Mouse (Mus musculus): ENCODE data around the gene Nab1. TPM values are rescaled to one million over a fixed set of nuclear protein-coding genes. Genes with fewer than 3 reads are reported as not detected.

Nab1 gene
- polyA plus RNA-seq, 1 experiment from 2014 or later = 18.8 TPM

- Histone ChIP-seq H3K36me3 (ENCODE audit: control insufficient read depth, insufficient read depth, low read length) (no peaks in the 10 kb centered on the region), H3K9ac (ENCODE audit: low read depth, low read length) (peak overlapping the region; percentile 87; the same call in 1 of the 2 replicates), H3K4me3 (ENCODE audit: low read length) (peak overlapping the region; percentile 80), H3K9me3 (ENCODE audit: control insufficient read depth, low read length) (no peaks in the 10 kb centered on the region), H3K4me2 (replicated peaks; ENCODE audit: low read depth, low read length) (peak overlapping the region; percentile 84), H3K27me3 (ENCODE audit: control insufficient read depth, insufficient read depth, low read length) (no peaks in the 10 kb centered on the region), H3K27ac (ENCODE audit: low read depth, low read length) (no peak overlapping the region), H3K4me1 (ENCODE audit: control insufficient read depth, insufficient read depth, low read length) (no peaks in the 10 kb centered on the region)
- no peak for ATAC-seq (ENCODE audit: low FRiP score, low TSS enrichment)
- WGBS = 15% methylated on average over 6 of the region's 6 CpGs
These were observed 1.6 kb downstream of the Nab1 start for GRCm38 (mm10) chr1:52498786-52499450.

- 71% methylated on average over 7 of the region's 7 CpGs for WGBS
- H3K9me3 ChIP-seq (ENCODE audit: control insufficient read depth, low read length) = no peaks in the 10 kb centered on the region
- H3K36me3 ChIP-seq (ENCODE audit: control insufficient read depth, insufficient read depth, low read length) = no peaks in the 10 kb centered on the region; the same call in 1 of the 2 replicates
- ATAC-seq (ENCODE audit: low FRiP score, low TSS enrichment) = peak; percentile 57; the same call in 1 of the 2 replicates
- no peaks in the 10 kb centered on the region for H3K27me3 ChIP-seq (ENCODE audit: control insufficient read depth, insufficient read depth, low read length)
- H3K4me1 ChIP-seq (ENCODE audit: control insufficient read depth, insufficient read depth, low read length) = no peaks in the 10 kb centered on the region
- H3K4me2 ChIP-seq (replicated peaks; ENCODE audit: low read depth, low read length) = no peak overlapping the region
- H3K9ac ChIP-seq (ENCODE audit: low read depth, low read length) = no peak overlapping the region
- H3K4me3 ChIP-seq (ENCODE audit: low read length) = no peak overlapping the region
- H3K27ac ChIP-seq (ENCODE audit: low read depth, low read length) = no peak overlapping the region
These were observed 10.8 kb downstream of the Nab1 start for GRCm38 (mm10) chr1:52489538-52490181.

- no peak overlapping the region for H3K9ac ChIP-seq (ENCODE audit: low read depth, low read length)
- H3K4me2 ChIP-seq (replicated peaks; ENCODE audit: low read depth, low read length) = no peak overlapping the region
- H3K27ac ChIP-seq (ENCODE audit: low read depth, low read length) = no peak overlapping the region
- 92% methylated on average over 4 of the region's 4 CpGs for WGBS
- no peaks in the 10 kb centered on the region for H3K9me3 ChIP-seq (ENCODE audit: control insufficient read depth, low read length)
- no peak for ATAC-seq (ENCODE audit: low FRiP score, low TSS enrichment)
- H3K4me1 ChIP-seq (ENCODE audit: control insufficient read depth, insufficient read depth, low read length) = no peaks in the 10 kb centered on the region
- H3K4me3 ChIP-seq (ENCODE audit: low read length) = no peak overlapping the region
- H3K27me3 ChIP-seq (ENCODE audit: control insufficient read depth, insufficient read depth, low read length) = no peaks in the 10 kb centered on the region
- H3K36me3 ChIP-seq (ENCODE audit: control insufficient read depth, insufficient read depth, low read length) = no peaks in the 10 kb centered on the region; the same call in 1 of the 2 replicates
These were observed 15.5 kb downstream of the Nab1 start for GRCm38 (mm10) chr1:52484980-52485379.

- Histone ChIP-seq H3K27me3 (ENCODE audit: control insufficient read depth, insufficient read depth, low read length) (no peaks in the 10 kb centered on the region), H3K9me3 (ENCODE audit: control insufficient read depth, low read length) (no peaks in the 10 kb centered on the region), H3K4me2 (replicated peaks; ENCODE audit: low read depth, low read length) (no peak overlapping the region), H3K36me3 (ENCODE audit: control insufficient read depth, insufficient read depth, low read length) (peaks cover 4% of the 10 kb centered on the region; the same call in 1 of the 2 replicates), H3K4me3 (ENCODE audit: low read length) (no peak overlapping the region), H3K27ac (ENCODE audit: low read depth, low read length) (no peak overlapping the region), H3K4me1 (ENCODE audit: control insufficient read depth, insufficient read depth, low read length) (0 out of 2 replicates have a peak, but pooled peaks cover 3% of the 10 kb centered on the region), H3K9ac (ENCODE audit: low read depth, low read length) (no peak overlapping the region)
- WGBS = 86% methylated on average over 1 of the region's 1 CpGs
- no peak for ATAC-seq (ENCODE audit: low FRiP score, low TSS enrichment)
These were observed 26.2 kb downstream of the Nab1 start for GRCm38 (mm10) chr1:52474291-52474690.

GRCm38 (mm10) chr1:52470811-52471489 is 29.5 kb downstream of the Nab1 start:
- 23% methylated on average over 7 of the region's 7 CpGs for WGBS
- ATAC-seq (ENCODE audit: low FRiP score, low TSS enrichment) = peak; percentile 91; the same call in 1 of the 2 replicates

GRCm38 (mm10) chr1:52470326-52470725 is 30.2 kb downstream of the Nab1 start:
- Histone ChIP-seq H3K27me3 (ENCODE audit: control insufficient read depth, insufficient read depth, low read length) (no peaks in the 10 kb centered on the region), H3K9ac (ENCODE audit: low read depth, low read length) (no peak overlapping the region), H3K36me3 (ENCODE audit: control insufficient read depth, insufficient read depth, low read length) (no peaks in the 10 kb centered on the region; the same call in 1 of the 2 replicates), H3K4me1 (ENCODE audit: control insufficient read depth, insufficient read depth, low read length) (0 out of 2 replicates have a peak, but pooled peaks cover 3% of the 10 kb centered on the region), H3K9me3 (ENCODE audit: control insufficient read depth, low read length) (no peaks in the 10 kb centered on the region), H3K27ac (ENCODE audit: low read depth, low read length) (no peak overlapping the region), H3K4me3 (ENCODE audit: low read length) (no peak overlapping the region), H3K4me2 (replicated peaks; ENCODE audit: low read depth, low read length) (no peak overlapping the region)
- no peak for ATAC-seq (ENCODE audit: low FRiP score, low TSS enrichment)
- WGBS = 61% methylated on average over 4 of the region's 4 CpGs

More at GRCm38 (mm10) chr1:52470811-52471489, 29.5 kb downstream of the Nab1 start:
- H3K4me1 ChIP-seq (ENCODE audit: control insufficient read depth, insufficient read depth, low read length) = 0 out of 2 replicates have a peak, but pooled peaks cover 3% of the 10 kb centered on the region
- H3K9me3 ChIP-seq (ENCODE audit: control insufficient read depth, low read length) = no peaks in the 10 kb centered on the region
- no peaks in the 10 kb centered on the region for H3K27me3 ChIP-seq (ENCODE audit: control insufficient read depth, insufficient read depth, low read length)
- H3K36me3 ChIP-seq (ENCODE audit: control insufficient read depth, insufficient read depth, low read length) = no peaks in the 10 kb centered on the region; the same call in 1 of the 2 replicates
- H3K4me2 ChIP-seq (replicated peaks; ENCODE audit: low read depth, low read length) = no peak overlapping the region
- H3K27ac ChIP-seq (ENCODE audit: low read depth, low read length) = no peak overlapping the region
- no peak overlapping the region for H3K9ac ChIP-seq (ENCODE audit: low read depth, low read length)
- H3K4me3 ChIP-seq (ENCODE audit: low read length) = no peak overlapping the region

- Histone ChIP-seq H3K4me3 (ENCODE audit: low read length) (no peak overlapping the region), H3K4me1 (ENCODE audit: control insufficient read depth, insufficient read depth, low read length) (0 out of 2 replicates have a peak, but pooled peaks cover 3% of the 10 kb centered on the region), H3K27ac (ENCODE audit: low read depth, low read length) (no peak overlapping the region), H3K36me3 (ENCODE audit: control insufficient read depth, insufficient read depth, low read length) (no peaks in the 10 kb centered on the region), H3K27me3 (ENCODE audit: control insufficient read depth, insufficient read depth, low read length) (no peaks in the 10 kb centered on the region), H3K9ac (ENCODE audit: low read depth, low read length) (no peak overlapping the region), H3K9me3 (ENCODE audit: control insufficient read depth, low read length) (no peaks in the 10 kb centered on the region), H3K4me2 (replicated peaks; ENCODE audit: low read depth, low read length) (no peak overlapping the region)
- no peak for ATAC-seq (ENCODE audit: low FRiP score, low TSS enrichment)
- 72% methylated on average over 8 of the region's 8 CpGs for WGBS
These were observed 33.9 kb downstream of the Nab1 start for GRCm38 (mm10) chr1:52466518-52467120.

- Histone ChIP-seq H3K4me1 (ENCODE audit: control insufficient read depth, insufficient read depth, low read length) (0 out of 2 replicates have a peak, but pooled peaks cover 2% of the 10 kb centered on the region), H3K4me3 (ENCODE audit: low read length) (no peak overlapping the region), H3K27me3 (ENCODE audit: control insufficient read depth, insufficient read depth, low read length) (no peaks in the 10 kb centered on the region), H3K27ac (ENCODE audit: low read depth, low read length) (no peak overlapping the region), H3K9ac (ENCODE audit: low read depth, low read length) (no peak overlapping the region), H3K4me2 (replicated peaks; ENCODE audit: low read depth, low read length) (no peak overlapping the region), H3K9me3 (ENCODE audit: control insufficient read depth, low read length) (no peaks in the 10 kb centered on the region), H3K36me3 (ENCODE audit: control insufficient read depth, insufficient read depth, low read length) (peaks cover 3% of the 10 kb centered on the region; the same call in 1 of the 2 replicates)
- no peak for ATAC-seq (ENCODE audit: low FRiP score, low TSS enrichment)
- WGBS = 89% methylated on average over 3 of the region's 3 CpGs
These were observed 34.6 kb downstream of the Nab1 start for GRCm38 (mm10) chr1:52465830-52466229.

Data from kidney, embryonic 14.5 days (tissue).